Mouse (Mus musculus) thymus, adult 2 months (tissue): ENCODE measurements around the gene Znrd1as.

Experiments used
- CTCF ChIP-seq: fragments of 200-500 bp; IDR thresholded peaks from 2 replicates; pipeline ENCODE4 v1.5.1; 2012; ENCODE audit warnings: mild to moderate bottlenecking, control low read depth, low read length, moderate library complexity, borderline replicate concordance; ENCODE audit not compliant: control insufficient read depth, poor library complexity, insufficient read depth; ENCODE audit errors: extremely low read depth
- POLR2A ChIP-seq: fragments of 200-500 bp; IDR thresholded peaks from 2 replicates; pipeline ENCODE4 v1.6.1; 2012; ENCODE audit warnings: mild to moderate bottlenecking, low read length, control low read depth, moderate library complexity; ENCODE audit not compliant: control insufficient read depth, poor library complexity, insufficient read depth; ENCODE audit errors: extremely low read depth

DNA sequence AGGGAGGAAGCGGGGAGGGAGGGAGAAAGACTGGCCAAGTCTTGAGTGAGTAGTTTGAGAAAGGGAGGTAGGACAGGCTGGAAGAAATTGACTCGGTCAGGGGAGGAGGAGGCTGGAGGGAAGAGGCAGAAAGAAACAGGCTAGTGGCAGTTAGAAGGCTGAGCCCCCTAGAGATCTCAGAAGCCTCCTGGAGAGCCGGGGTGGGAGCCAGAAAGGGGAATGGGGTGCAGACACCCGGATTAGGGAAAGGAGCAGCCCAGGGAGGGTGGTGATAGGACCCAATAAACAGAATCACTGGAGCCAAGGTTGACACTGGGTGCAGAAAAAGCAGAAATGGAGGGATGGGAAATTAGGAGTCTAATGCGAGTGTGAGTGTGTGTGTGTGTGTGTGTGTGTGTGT lies 14.7 kb upstream of the Znrd1as start:
- TF ChIP-seq CTCF (no peak), POLR2A (no peak)
